Mouse (Mus musculus) liver, adult (tissue): ENCODE data around the gene Spdye4b.

Experiments
- GATA4 ChIP-seq: IDR thresholded peaks from 2 replicates; pipeline ENCODE4 v1.6.1; 2014; ENCODE audit warnings: mild to moderate bottlenecking, low read length; ENCODE audit not compliant: insufficient replicate concordance

Gene Spdye4b

GRCm38 (mm10) chr5:143196506-143196905 is 15.7 kb downstream of the Spdye4b start:
- TF ChIP-seq GATA4 = no peak

GRCm38 (mm10) chr5:143205015-143205414 is 24.2 kb downstream of the Spdye4b start:
- no peak for TF ChIP-seq GATA4

- no peak for TF ChIP-seq GATA4
Measured at GRCm38 (mm10) chr5:143213832-143214231, 33.0 kb downstream of the Spdye4b start.

DNA sequence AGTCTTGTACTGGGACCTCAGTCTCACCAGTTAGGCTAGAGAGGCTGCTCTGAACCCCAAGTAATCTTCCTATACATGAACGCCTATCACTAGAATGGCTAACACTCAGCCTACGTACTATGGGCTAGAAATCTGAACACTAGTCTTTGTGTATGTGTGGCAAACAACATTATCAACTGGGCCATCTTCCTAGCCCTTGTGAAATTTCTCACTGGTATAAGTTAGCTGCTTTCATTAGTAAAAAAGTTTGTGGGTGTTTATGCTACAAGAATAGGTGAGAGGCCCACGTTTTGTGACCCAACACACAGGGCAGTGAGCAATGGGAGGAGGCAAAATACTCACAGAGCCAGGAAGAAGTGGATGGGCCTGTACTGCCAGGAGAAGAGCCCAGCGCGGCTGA is 40.2 kb downstream of the Spdye4b start:
- no peak for TF ChIP-seq GATA4

DNA sequence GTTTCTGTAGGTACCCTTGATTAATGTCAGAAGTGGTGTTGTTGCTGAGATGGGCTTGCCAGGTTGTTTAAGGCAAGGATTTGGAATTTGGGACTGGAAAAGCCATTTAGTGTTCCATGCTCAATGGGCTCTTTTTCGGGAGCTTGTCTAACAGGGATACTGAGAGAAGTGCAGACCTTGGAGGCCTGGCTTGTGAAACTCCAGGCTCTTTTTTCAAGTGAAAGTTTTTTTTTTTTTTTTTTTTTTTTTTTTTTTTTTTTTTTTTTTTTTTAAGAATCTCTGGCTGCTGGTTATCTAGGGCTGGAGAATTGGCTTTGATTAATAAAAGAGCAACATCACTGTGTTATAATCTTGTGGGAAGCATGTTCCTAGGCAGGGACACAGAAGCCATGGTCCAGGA is 41.5 kb downstream of the Spdye4b start:
- no peak for TF ChIP-seq GATA4

DNA sequence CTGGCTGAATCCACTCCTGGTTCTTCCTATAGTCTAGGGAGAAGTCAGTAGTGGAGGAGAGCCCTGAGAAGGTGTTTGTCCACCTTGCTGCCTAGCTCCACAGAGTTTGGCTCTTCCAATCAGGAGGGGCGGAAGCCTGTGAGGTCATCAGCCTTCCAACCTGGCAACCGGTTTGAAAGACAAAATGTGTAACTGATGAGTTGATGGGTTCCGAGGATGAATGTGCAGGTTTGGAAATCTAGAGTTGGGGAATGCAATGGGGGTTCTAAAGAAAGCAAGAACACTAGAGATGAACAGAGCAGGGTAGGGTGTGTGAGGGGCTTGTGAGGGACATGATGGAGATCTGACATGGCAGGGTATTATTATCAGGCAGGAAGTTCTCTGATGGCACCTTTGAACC is 46.0 kb downstream of the Spdye4b start, which contains the start of gene Spdye4a:
Gene Spdye4a (minus strand): TSS at position 101 of the 400 bp plus-strand sequence.
- no peak for TF ChIP-seq GATA4

DNA sequence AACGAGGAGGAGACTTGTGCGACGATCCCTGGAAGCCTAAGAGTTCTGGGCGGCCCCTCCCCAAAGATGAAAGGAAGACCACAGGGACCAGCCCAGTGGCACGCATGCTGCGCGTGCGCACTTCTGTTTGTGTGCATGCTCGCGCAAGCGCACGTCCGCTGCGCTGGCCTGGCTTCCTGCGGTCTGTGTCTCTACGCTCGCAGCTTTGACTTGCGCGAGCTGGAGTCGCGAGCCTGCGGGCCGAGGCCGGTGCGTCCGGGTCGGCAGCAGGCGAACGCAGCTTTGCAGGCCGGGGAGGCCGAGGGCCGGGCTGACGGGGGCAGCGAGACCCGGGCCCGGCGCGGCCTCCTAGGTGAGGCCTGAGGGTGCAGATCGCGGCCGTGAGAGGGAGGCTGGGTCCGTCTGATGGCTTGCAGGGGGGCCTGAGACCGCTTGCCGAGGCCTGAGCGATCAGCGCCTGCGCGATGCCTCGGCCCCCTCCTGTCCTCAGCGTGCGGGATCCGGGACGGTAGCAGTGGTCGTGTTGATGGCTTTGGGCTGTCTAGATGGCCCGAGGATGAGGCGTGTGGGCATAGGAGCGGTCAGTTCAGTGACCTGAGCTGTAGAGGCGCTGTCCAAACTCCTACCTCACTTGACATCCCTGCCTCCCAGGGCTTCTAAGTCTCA is 54.3 kb downstream of the Spdye4b start, which contains the start of gene Zfp12:
Gene Zfp12 (plus strand): TSS at position 136 of the 666 bp plus-strand sequence.
- TF ChIP-seq GATA4 = peak; percentile 37; the same call in 1 of the 2 replicates

DNA sequence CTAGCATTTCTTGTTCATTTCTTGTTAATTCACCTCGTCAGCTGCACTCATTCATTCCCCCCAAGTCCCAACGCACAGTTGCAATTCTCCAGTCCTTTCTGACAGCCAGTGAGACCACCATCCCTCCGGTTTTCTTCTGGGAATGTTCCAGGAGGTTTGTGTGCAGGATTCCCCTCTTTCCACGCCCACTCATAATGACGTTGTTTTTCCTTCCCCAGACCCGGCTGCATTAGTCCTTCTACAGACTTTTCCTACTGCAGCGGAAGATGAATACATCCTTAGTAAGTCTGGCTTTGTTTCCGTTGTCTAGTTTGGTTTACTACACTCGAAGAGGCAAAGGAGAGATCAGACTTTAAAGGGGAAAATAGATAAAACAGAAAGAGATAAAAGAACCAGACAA is 55.2 kb downstream of the Spdye4b start:
- no peak for TF ChIP-seq GATA4

GRCm38 (mm10) chr5:143244926-143245325 is 64.1 kb downstream of the Spdye4b start:
- no peak for TF ChIP-seq GATA4

GRCm38 (mm10) chr5:143252039-143252438 is 71.2 kb downstream of the Spdye4b start:
- TF ChIP-seq GATA4 = no peak

- TF ChIP-seq GATA4 = no peak
Measured at GRCm38 (mm10) chr5:143252791-143253185, 72.0 kb downstream of the Spdye4b start.

DNA sequence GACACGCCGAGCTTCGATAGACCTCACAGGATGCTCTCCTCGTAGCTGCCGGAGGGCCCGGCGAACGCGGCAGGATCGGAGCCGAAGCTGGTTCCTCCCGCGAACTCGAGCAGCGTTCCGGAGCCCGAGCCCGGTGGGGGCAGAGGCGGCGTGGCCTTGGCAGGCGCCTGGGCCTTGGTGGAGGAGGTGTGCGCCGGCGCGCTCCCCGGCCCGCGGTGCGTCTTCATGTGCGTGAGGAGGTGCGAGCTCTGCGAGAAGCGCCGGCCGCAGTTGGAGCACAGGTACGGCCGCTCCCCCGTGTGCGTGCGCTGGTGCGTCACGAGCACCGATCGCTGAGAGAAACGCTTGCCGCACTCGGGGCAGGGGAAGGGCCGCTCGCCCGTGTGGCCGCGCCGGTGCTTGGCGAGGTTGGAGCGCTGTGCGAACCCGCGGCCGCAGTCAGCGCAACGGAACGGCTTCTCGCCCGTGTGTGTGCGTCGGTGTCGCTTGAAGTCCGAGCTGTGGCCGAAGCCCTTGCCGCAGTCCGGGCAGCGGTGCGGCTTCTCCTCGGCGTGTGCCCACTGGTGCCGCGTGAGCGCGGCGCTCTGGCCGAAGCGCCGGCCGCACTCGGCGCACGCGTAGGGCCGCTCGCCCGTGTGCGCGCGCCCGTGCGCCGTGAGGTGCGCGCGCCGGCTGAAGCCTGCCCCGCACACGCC is 72.5 kb downstream of the Spdye4b start:
- no peak for TF ChIP-seq GATA4

DNA sequence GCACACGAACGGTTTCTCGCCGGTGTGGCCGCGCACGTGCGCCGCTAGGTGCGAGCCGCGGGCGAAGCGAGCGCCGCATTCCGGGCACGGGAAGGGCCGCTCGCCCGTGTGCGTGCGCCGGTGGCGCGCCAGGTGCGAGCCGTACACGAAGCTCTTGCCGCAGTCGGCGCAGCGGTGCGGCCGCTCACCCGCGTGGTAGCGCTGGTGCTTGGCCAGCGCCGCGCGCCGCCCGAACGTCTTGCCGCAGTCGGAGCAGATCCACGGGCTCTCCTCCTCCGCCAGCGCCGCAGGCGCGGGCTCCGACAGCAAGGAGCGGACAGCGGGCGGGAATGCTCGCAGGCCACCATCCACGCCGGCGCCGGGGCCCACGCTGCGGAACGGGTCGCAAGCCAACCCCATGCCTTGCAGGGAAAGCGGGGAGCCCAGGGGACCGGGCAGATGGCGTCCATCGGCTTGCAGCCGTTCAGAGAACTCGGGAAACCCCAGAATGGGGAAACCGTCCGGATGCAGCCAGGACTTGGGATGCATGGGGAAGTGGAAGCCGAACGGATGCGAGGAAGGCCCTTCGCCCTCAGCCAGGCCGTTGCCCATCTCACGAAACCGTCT is 73.2 kb downstream of the Spdye4b start:
- no peak for TF ChIP-seq GATA4
